Mouse (Mus musculus): ENCODE data around the gene Snap91.

The Snap91 gene

GRCm38 (mm10) chr9:86814340-86814739 lies 66.1 kb downstream of the Snap91 start:
- no peak for DNase-seq (ENCODE audit: low spot score in 2 of 2)

DNA sequence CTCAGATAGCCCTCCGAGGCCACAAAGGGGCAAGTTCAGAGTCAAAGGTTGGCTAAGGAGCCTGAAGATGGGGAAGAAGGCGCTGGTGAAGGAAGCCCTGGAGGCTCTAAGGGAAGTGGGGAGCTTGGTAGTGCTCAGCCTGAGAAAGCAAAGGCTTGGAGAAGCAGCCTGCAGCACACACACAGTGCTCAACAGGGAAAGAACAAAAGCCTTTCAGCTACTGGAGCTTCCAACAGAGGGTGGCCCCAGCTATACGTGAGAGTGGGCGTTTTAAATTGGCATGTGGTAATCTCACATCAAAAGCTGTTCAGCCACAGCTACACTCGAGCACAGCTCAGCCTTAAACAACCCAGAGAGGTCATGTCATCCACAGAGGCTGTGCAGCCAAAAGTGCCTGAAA lies 67.1 kb downstream of the Snap91 start:
- no peak for DNase-seq (ENCODE audit: low spot score in 2 of 2)

- no peak for DNase-seq (ENCODE audit: low spot score in 2 of 2)
Observed at GRCm38 (mm10) chr9:86810696-86811232, 69.7 kb downstream of the Snap91 start.

GRCm38 (mm10) chr9:86810213-86810612 lies 70.2 kb downstream of the Snap91 start:
- no peak for DNase-seq (ENCODE audit: low spot score in 2 of 2)

- no peak for DNase-seq (ENCODE audit: low spot score in 2 of 2)
Observed at GRCm38 (mm10) chr9:86800600-86801163, 79.8 kb downstream of the Snap91 start.

GRCm38 (mm10) chr9:86799099-86799498 lies 81.4 kb downstream of the Snap91 start:
- no peak for DNase-seq (ENCODE audit: low spot score in 2 of 2)

GRCm38 (mm10) chr9:86798686-86799085 lies 81.8 kb downstream of the Snap91 start:
- no peak for DNase-seq (ENCODE audit: low spot score in 2 of 2)

GRCm38 (mm10) chr9:86798129-86798528 lies 82.3 kb downstream of the Snap91 start:
- no peak for DNase-seq (ENCODE audit: low spot score in 2 of 2)

- no peak for DNase-seq (ENCODE audit: low spot score in 2 of 2)
Observed at GRCm38 (mm10) chr9:86797553-86797952, 82.9 kb downstream of the Snap91 start.

DNA sequence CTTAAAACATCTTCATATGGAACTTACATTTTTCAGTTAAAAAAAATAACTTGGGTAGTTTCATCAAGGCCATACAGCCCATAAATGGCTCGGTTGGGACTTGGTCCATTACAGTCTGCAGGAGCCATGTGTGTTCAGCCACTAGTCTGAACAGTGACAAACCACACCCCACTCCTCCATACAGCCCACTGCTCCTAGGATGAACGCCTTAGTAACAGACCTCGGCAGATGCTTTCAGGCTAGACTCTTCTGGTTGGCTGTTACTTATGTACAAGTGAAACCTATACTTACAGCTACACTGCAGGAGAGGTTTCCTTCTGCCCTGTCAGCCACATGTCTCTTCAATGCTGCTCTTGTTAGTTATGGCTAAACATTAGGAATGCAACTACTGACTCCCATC lies 85.2 kb downstream of the Snap91 start:
- DNase-seq (ENCODE audit: low spot score in 2 of 2) = no peak

GRCm38 (mm10) chr9:86791927-86792326 lies 88.5 kb downstream of the Snap91 start:
- DNase-seq (ENCODE audit: low spot score in 2 of 2) = no peak

GRCm38 (mm10) chr9:86789186-86789585 lies 91.3 kb downstream of the Snap91 start:
- no peak for DNase-seq (ENCODE audit: low spot score in 2 of 2)

- no peak for DNase-seq (ENCODE audit: low spot score in 2 of 2)
Observed at GRCm38 (mm10) chr9:86782836-86783235, 97.6 kb downstream of the Snap91 start.

DNA sequence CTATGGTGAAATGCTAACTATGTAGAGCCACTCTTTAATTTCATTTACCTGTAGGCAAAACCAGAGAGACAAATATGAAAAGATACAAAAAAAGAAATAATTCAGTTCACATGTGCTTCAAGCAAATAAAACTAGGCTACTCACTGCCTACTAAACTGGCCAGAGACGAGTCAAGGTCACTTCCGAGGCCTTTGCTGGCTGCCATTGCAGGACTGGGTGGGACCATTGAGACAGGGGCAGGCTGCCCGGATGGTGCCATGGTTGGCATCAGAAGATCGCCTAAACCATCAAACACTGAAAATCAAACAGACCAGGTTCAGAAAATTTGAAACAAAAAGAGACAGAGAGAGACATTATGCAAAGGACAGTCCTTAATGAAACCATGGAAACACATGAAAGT lies 99.0 kb downstream of the Snap91 start:
- no peak for DNase-seq (ENCODE audit: low spot score in 2 of 2)

GRCm38 (mm10) chr9:86778212-86778611 lies 102.2 kb downstream of the Snap91 start:
- no peak for DNase-seq (ENCODE audit: low spot score in 2 of 2)

GRCm38 (mm10) chr9:86777309-86777708 lies 103.1 kb downstream of the Snap91 start:
- no peak for DNase-seq (ENCODE audit: low spot score in 2 of 2)

DNA sequence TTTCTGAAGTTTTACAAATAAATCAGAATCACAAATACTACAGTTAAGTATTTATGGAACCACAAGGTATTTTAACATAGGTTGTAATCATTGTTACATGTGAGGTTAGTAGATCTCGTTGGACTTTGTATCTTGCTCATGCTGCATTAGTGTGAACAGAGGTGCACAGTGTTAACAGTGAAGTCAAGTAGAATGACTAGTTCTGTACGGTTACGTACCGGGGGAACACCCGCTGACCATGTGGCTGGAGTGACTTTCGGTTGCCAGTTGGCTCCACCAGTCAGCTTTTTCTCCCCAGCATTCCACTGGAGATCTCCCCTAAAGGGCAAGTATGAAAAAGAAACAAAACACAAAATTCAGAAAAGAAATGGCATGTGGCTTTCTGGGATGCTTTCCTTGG lies 105.1 kb downstream of the Snap91 start:
- DNase-seq (ENCODE audit: low spot score in 2 of 2) = no peak

DNA sequence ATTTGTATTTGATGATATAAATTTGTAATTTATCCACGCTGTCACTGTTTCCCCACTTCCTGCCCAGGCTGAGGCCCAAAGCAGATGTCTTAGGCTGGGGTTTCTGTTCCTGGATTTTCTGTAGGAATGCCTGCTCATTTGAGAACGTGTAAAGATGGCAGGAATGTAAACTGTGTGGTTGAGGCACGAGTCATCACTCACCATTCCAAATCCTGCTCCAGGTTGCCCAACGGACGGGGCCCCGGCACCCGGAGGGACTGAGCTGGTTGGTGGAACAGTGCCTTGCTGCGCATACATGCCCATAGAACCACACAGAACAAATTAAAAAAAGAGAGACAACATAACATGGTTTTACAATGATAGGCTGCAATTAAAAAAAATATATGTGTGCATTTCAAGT lies 106.5 kb downstream of the Snap91 start:
- DNase-seq (ENCODE audit: low spot score in 2 of 2) = no peak

DNA sequence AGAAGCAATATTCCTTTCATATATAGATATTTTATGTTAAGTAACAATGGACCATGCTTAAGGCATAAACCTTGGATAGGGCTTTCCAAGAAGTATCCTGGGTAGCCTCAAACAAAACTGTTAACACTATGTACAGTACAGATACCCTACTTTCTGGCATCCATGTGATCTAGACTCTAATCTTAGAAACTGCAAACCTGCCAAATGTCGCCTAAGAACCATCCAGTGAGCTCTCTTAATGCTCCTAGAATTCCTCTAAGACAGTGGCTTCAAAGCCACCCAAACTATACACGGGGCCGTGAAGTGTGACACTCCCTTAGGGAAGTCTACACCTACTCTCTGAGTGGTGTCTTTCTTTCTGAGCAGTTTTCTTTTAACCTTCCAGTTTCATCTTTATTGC lies 107.6 kb downstream of the Snap91 start:
- DNase-seq (ENCODE audit: low spot score in 2 of 2) = no peak

- DNase-seq (ENCODE audit: low spot score in 2 of 2) = no peak
Observed at GRCm38 (mm10) chr9:86766991-86767390, 113.5 kb downstream of the Snap91 start.

DNA sequence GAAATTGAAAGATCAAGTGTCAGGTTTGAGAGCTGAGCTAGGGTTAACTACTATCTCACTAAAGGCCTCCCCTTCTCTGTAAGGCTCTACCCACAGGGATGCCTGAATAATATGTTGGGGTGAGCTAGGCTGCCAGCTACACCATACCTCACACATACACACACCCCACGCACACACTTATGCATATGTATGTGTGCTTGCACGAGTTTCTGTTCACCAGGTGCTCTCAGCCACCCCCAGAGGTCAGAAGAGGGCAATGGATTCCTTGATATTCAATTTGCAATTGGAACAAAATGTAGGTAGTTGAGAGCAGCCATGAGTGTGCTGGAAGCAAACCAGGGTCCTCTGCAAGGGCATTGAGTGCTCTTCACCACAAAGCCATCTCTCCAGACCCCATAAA lies 116.5 kb downstream of the Snap91 start:
- no peak for DNase-seq (ENCODE audit: low spot score in 2 of 2)

DNA sequence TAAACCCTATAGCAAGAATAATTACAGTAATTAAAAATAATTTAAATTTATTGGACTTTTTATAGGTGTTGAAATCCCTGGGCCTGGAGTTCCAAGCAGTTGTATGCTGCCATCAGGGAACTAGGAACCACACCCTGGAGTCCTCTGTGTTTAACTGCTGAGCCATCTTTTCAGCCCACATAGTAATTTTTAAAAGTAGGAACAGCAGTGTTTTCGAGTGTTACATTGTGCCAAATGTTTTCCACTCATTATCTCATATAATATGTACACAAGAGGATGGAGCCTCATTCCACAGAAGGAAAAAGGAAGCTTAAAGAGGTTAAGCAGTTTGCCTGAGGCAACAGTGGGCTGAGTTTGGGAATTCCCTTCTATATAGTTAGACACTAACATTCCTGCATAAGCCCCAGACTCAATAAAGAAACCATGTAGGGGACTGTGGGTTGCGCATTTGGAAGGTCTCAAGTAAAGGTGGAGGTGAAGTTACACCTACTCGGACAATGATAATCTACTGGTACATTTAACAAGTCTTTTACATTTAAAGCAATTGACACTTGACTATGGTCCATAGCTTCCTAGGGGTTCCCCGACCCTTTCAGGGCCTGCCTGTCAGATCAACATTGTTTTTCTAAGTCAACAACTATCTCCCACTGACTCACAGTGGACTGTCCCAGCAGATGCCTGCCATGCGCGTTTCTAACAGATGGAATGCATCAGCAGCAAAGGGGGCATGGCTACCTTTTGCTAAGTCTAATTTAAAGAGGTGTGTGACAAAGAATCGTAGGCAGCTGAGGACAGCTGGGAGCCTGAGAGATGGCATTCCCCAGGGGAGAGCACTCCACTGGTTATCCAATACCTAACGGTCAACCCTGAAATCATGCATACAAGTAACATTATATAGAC lies 117.7 kb downstream of the Snap91 start:
- no peak for DNase-seq (ENCODE audit: low spot score in 2 of 2)

DNA sequence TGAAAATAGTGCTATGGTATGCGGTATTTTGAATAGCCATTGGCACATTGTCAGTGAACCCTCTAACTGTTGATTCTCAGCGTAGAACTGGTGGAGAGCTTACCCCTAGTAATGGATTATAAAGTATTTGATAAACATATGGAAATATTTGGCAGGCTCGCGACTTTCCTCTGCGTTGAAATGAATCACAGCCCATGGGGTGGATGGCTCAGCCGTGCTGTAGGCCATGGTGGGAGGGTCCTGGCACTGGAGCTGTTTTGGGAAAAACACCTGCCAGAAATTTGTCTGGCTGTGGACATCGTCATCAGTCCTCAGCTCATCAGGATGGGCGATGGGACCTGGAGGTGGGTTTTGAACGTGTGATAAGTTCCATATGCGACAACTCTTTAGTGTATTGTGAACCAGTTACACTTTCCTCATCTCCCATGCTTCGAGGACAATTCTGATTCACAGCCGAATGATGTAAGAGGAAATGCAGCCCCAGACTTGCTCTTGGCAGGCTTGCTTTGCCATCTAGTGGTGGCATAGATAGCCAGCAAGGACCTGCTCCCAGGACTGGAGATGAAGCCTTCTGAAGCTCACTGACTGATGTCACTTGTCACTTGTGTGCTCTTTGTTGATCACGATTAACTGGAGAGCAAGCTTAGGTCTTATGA lies 134.4 kb downstream of the Snap91 start:
- DNase-seq (ENCODE audit: low spot score in 2 of 2) = no peak

Measured in spleen, postnatal 10 days (tissue).